Mouse (Mus musculus) liver, adult 2 months (tissue): Measurements from ENCODE around the gene Nova2. TPM values are rescaled to one million over a fixed set of nuclear protein-coding genes. Genes with fewer than 3 reads are reported as not detected.
A peak's percentile ranks its signal among the peaks of the same experiment; 100 is the strongest.

ENCODE experiments used
- DNase-seq: peaks from one replicate; pipeline ENCODE4 v3.0.0-alpha.2; 2011; ENCODE audit warnings: low read depth, low spot score; ENCODE audit errors: extremely low read depth
- H3K27ac ChIP-seq: fragments of 200-500 bp; replicated peaks from 2 replicates; pipeline ENCODE4 v1.5.1; 2012; ENCODE audit warnings: low read depth, mild to moderate bottlenecking, control low read depth, inconsistent platforms, low read length; ENCODE audit not compliant: insufficient read depth
- H3K27me3 ChIP-seq: fragments of 200-500 bp; 2 replicates; pipeline ENCODE4 v1.6.1; 2012; ENCODE audit warnings: mild to moderate bottlenecking, moderate library complexity, low read length, inconsistent platforms; ENCODE audit not compliant: control insufficient read depth, insufficient read depth
- H3K36me3 ChIP-seq: fragments of 200-500 bp; 2 replicates; pipeline ENCODE4 v1.6.1; 2012; ENCODE audit warnings: low read length, inconsistent platforms; ENCODE audit not compliant: control insufficient read depth, insufficient read depth
- H3K4me1 ChIP-seq: fragments of 200-500 bp; 2 replicates; pipeline ENCODE4 v1.6.1; 2011; ENCODE audit warnings: low read length; ENCODE audit not compliant: control insufficient read depth, insufficient read depth
- H3K4me3 ChIP-seq: fragments of 200-500 bp; 2 replicates; pipeline ENCODE4 v1.5.1; 2011; ENCODE audit warnings: low read depth, mild to moderate bottlenecking, control low read depth, low read length, moderate library complexity; ENCODE audit not compliant: insufficient read depth
- H3K79me2 ChIP-seq: fragments of 200-500 bp; 2 replicates; pipeline ENCODE4 v1.6.1; 2012; ENCODE audit warnings: inconsistent platforms, mild to moderate bottlenecking, low read length, moderate library complexity; ENCODE audit not compliant: control insufficient read depth, insufficient read depth
- H3K9ac ChIP-seq: fragments of 200-500 bp; 2 replicates; pipeline ENCODE4 v1.6.1; 2012; ENCODE audit warnings: low read depth, mild to moderate bottlenecking, control low read depth, inconsistent platforms, low read length
- CTCF ChIP-seq: fragments of 200-500 bp; IDR thresholded peaks from 2 replicates; pipeline ENCODE4 v1.5.1; 2011; ENCODE audit warnings: low read depth, low read length, control low read depth
- POLR2A ChIP-seq: fragments of 200-500 bp; IDR thresholded peaks from 2 replicates; pipeline ENCODE4 v1.6.1; 2011; ENCODE audit warnings: low read length, control low read depth; ENCODE audit not compliant: insufficient read depth; ENCODE audit errors: extremely low read depth
- WGBS: fragments of 180-500 bp; shearing (Covaris S2); methylation state at CpG from one replicate; pipeline ENCODE4 v1.1.7; 2018; 5-methylcytosine and 5-hydroxymethylcytosine counted together
- polyA plus RNA-seq: library from polyadenylated mRNA; depleted of rRNA; stranded (reverse); fragments of >200 nt; gene quantifications from 2 replicates; pipeline ENCODE4 v1.2.3, GENCODE M21; 2012
- total RNA-seq: library from RNA; depleted of rRNA; stranded (reverse); fragments of >200 nt; gene quantifications from 2 replicates; pipeline ENCODE4 v1.2.3, GENCODE M21; 2014

Gene Nova2
- total and polyA plus RNA-seq, 2 experiments: 0.09 to 0.24 TPM

DNA sequence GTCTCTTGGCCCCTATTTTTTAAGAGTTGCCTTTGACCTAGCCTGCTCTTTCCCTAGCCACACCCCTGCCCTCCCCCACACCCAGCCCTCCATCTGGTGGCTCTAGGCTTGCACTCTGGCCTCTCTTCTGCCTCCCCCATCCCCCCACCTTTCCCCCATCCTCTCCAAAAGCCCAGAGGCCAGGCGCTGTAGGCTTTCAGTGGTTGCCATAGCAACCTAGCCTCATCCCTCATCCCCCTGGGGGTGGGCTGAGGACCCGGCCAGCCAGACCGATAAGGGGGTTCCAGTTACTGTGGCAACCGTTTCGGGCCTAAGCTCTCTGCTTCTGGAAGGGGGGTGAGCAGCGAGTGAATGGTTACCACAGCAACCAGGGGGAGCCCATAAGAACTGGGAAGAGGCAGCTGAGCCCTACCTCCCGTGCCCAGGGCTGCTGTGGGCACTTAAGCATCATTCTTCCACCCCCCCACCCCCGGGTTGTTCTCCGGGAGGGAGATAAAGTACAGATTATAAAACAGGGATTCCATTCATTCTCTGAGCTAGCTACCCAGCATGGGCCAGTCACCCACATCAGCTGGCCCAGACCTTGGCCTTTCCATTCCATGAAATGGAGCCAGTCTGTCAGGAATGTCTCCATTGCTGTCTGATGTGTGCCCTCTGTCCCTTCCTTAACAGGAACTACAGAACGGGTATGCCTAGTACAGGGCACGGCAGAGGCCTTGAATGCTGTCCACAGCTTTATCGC lies 24.3 kb downstream of the Nova2 start:
- no peaks in the 10 kb centered on the region for H3K36me3 ChIP-seq
- no peak for DNase-seq
- no peaks in the 10 kb centered on the region for H3K79me2 ChIP-seq
- no peak overlapping the region for H3K27ac ChIP-seq
- no peak for TF ChIP-seq CTCF
- no peak for TF ChIP-seq POLR2A
- no peaks in the 10 kb centered on the region for H3K4me1 ChIP-seq
- no peak overlapping the region for H3K4me3 ChIP-seq
- no peaks in the 10 kb centered on the region for H3K27me3 ChIP-seq
- WGBS: 46% methylated on average over 12 of the region's 12 CpGs
- H3K9ac ChIP-seq: no peak overlapping the region

DNA sequence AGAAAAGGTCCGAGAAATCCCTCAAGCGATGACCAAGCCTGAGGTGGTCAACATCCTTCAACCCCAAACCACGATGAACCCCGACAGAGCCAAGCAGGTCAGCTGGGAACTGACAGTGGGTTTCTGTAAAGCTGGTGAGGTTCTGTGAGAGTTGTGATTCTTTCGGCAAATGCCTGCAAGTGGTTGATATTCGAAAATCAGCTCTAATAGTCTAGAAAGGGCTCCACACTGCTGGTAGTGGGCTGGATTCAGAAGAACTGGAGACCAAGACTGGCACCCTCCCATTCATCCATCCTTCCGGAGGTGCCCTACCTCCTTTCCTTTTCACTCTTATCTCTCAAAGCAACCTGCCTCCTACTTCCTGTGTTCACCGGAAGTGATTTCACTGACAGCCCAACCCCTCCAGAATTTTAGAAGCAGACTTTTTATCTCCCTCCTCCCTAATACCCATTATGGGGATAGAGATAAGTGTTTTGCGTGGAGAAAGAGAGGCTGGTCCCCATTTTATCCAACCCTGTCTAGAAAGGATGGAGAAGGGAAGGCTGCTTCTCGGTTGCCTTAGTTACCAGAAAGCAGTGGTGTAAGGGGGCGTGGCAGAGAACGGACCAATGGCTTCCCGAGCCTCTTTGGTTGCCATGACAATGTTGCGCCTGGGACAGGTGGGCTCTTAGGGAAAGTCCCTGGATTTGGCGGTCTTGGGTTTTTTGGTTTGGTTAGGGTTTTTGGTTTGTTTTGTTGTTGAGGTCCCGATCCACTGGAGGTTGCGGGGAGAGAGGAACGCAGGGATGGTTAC lies 25.0 kb downstream of the Nova2 start:
- TF ChIP-seq CTCF (no peak), POLR2A (no peak)
- no peaks in the 10 kb centered on the region for H3K36me3 ChIP-seq
- no peak overlapping the region for H3K4me3 ChIP-seq
- H3K27ac ChIP-seq: no peak overlapping the region
- no peak for DNase-seq
- no peaks in the 10 kb centered on the region for H3K4me1 ChIP-seq
- WGBS: 25% methylated on average over 18 of the region's 18 CpGs
- H3K9ac ChIP-seq: no peak overlapping the region
- no peaks in the 10 kb centered on the region for H3K79me2 ChIP-seq
- no peaks in the 10 kb centered on the region for H3K27me3 ChIP-seq

DNA sequence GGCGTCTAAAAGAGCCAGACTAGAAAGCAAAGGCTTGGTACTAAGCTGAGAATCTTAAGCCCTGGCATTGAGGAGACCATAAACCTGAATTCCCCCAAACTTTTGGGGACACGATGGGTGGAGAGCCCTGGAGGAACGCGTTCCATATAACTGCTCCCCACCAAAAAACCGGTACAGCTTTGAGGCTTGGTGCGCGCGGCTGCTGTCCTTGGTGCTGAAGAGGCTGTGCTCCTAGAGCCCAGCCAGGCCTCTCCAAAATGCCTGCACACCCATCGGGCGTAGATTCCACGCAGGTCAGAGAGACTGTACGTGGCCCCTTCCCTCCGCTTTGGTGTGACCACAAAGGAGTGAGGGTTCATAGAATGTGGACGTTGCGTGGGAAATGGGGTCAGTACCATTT lies 25.7 kb downstream of the Nova2 start:
- Histone ChIP-seq H3K27me3 (no peaks in the 10 kb centered on the region), H3K9ac (no peak overlapping the region), H3K79me2 (no peaks in the 10 kb centered on the region), H3K4me3 (no peak overlapping the region), H3K36me3 (no peaks in the 10 kb centered on the region), H3K4me1 (no peaks in the 10 kb centered on the region), H3K27ac (no peak overlapping the region)
- 16% methylated on average over 15 of the region's 15 CpGs for WGBS
- no peak for TF ChIP-seq CTCF
- TF ChIP-seq POLR2A: no peak
- DNase-seq: no peak

DNA sequence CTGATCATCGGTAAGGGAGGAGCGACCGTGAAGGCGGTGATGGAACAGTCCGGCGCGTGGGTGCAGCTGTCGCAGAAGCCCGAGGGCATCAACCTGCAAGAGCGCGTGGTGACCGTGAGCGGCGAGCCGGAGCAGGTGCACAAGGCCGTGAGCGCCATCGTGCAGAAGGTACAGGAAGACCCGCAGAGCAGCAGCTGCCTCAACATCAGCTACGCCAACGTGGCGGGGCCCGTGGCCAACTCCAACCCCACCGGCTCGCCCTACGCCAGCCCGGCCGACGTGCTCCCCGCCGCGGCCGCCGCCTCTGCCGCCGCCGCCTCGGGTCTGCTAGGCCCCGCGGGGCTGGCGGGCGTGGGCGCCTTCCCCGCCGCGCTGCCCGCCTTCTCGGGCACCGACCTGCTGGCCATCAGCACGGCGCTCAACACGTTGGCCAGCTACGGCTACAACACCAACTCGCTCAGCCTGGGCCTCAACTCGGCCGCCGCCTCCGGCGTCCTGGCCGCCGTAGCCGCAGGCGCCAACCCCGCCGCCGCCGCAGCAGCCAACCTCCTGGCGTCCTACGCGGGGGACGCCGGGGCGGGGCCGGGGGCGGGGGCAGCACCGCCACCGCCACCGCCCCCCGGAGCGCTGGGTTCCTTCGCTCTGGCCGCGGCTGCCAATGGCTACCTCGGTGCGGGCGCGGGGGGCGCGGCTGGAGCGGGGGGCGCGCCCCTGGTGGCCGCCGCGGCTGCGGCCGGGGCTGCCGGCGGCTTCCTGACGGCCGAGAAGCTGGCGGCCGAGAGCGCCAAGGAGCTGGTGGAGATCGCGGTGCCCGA lies 32.1 kb downstream of the Nova2 start:
- Histone ChIP-seq H3K79me2 (no peaks in the 10 kb centered on the region), H3K27me3 (peaks cover 9% of the 10 kb centered on the region; the same call in 1 of the 2 replicates), H3K4me1 (peaks cover 4% of the 10 kb centered on the region; the same call in 1 of the 2 replicates), H3K4me3 (peak overlapping the region; percentile 68), H3K27ac (no peak overlapping the region), H3K36me3 (no peaks in the 10 kb centered on the region), H3K9ac (peak overlapping the region; percentile 94)
- TF ChIP-seq POLR2A: no peak
- 2% methylated on average over 91 of the region's 107 CpGs for WGBS
- peak; percentile 34 for DNase-seq

DNA sequence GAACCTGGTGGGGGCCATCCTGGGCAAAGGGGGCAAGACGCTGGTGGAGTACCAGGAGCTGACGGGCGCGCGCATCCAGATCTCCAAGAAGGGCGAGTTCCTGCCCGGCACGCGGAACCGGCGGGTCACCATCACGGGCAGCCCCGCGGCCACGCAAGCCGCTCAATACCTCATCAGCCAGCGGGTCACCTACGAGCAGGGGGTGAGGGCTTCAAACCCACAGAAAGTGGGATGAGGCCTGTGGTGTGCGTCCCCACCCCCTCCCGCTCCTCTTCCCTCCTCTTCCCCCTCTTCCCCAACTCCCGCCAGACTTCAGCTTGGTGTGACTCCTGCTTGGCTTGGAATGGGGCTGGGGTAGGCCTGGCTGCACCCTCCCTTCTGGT lies 32.7 kb downstream of the Nova2 start:
- peak overlapping the region; percentile 68 for H3K4me3 ChIP-seq
- DNase-seq: no peak
- H3K4me1 ChIP-seq: peaks cover 4% of the 10 kb centered on the region; the same call in 1 of the 2 replicates
- no peaks in the 10 kb centered on the region for H3K36me3 ChIP-seq
- 5% methylated on average over 21 of the region's 21 CpGs for WGBS
- H3K27ac ChIP-seq: no peak overlapping the region
- H3K79me2 ChIP-seq: no peaks in the 10 kb centered on the region
- TF ChIP-seq CTCF (no peak), POLR2A (no peak)
- H3K27me3 ChIP-seq: peaks cover 12% of the 10 kb centered on the region; the same call in 1 of the 2 replicates
- H3K9ac ChIP-seq: peak overlapping the region; percentile 82
